Mouse (Mus musculus) thymus, adult 2 months (tissue): ENCODE measurements around the gene Hadh.

ENCODE experiments used
- CTCF ChIP-seq: fragments of 200-500 bp; IDR thresholded peaks from 2 replicates; pipeline ENCODE4 v1.5.1; 2012; ENCODE audit warnings: mild to moderate bottlenecking, control low read depth, low read length, moderate library complexity, borderline replicate concordance; ENCODE audit not compliant: control insufficient read depth, poor library complexity, insufficient read depth; ENCODE audit errors: extremely low read depth
- POLR2A ChIP-seq: fragments of 200-500 bp; IDR thresholded peaks from 2 replicates; pipeline ENCODE4 v1.6.1; 2012; ENCODE audit warnings: mild to moderate bottlenecking, low read length, control low read depth, moderate library complexity; ENCODE audit not compliant: control insufficient read depth, poor library complexity, insufficient read depth; ENCODE audit errors: extremely low read depth

- TF ChIP-seq CTCF (no peak), POLR2A (no peak)
Measured at GRCm38 (mm10) chr3:131310572-131310971, 38.7 kb upstream of the Hadh start.
